Mouse (Mus musculus) liver, postnatal 0 days (tissue): ENCODE results near the gene Rsph1. TPM values are rescaled to one million over a fixed set of nuclear protein-coding genes. Genes with fewer than 3 reads are reported as not detected.

Source experiments
- ATAC-seq: fragments of 200-750 bp; cut with Nextera tagmentation; 2 replicates; pipeline ENCODE4 v1.8.0; 2017; ENCODE audit warnings: mild to moderate bottlenecking, moderate library complexity
- DNase-seq: peaks from one replicate; pipeline ENCODE4 v3.0.0-alpha.2; 2016
- H3K27ac ChIP-seq: fragments of 300-500 bp; sonication (generic); 2 replicates; pipeline ENCODE4 v1.5.1; 2014; ENCODE audit warnings: antibody characterized with exemption, moderate library complexity, mild to moderate bottlenecking, low read depth
- H3K27me3 ChIP-seq: fragments of 300-500 bp; sonication (generic); 2 replicates; pipeline ENCODE4 v1.6.1; 2014; ENCODE audit warnings: low read length, control low read depth, mixed read lengths; ENCODE audit not compliant: insufficient read depth
- H3K36me3 ChIP-seq: fragments of 300-500 bp; sonication (generic); replicated peaks from 2 replicates; pipeline ENCODE4 v1.6.1; 2014; ENCODE audit warnings: mild to moderate bottlenecking, control low read depth, low read length, moderate library complexity, mixed read lengths; ENCODE audit not compliant: insufficient read depth
- H3K4me1 ChIP-seq: fragments of 300-500 bp; sonication (generic); 2 replicates; pipeline ENCODE4 v1.6.1; 2014; ENCODE audit warnings: antibody characterized with exemption, mild to moderate bottlenecking, control low read depth; ENCODE audit not compliant: insufficient read depth
- H3K4me2 ChIP-seq: fragments of 300-500 bp; sonication (generic); 2 replicates; pipeline ENCODE4 v1.6.1; 2014; ENCODE audit warnings: low read depth, mild to moderate bottlenecking, low read length, moderate library complexity, mixed read lengths
- H3K4me3 ChIP-seq: fragments of 300-500 bp; sonication (generic); 2 replicates; pipeline ENCODE4 v1.5.1; 2014; ENCODE audit warnings: low read depth, low read length
- H3K9ac ChIP-seq: fragments of 300-500 bp; sonication (generic); replicated peaks from 2 replicates; pipeline ENCODE4 v1.6.1; 2014; ENCODE audit warnings: mild to moderate bottlenecking, moderate library complexity
- H3K9me3 ChIP-seq: fragments of 300-500 bp; sonication (generic); 2 replicates; pipeline ENCODE4 v1.6.1; 2016; ENCODE audit warnings: mild to moderate bottlenecking, control low read depth, low read length, mixed read lengths
- CTCF ChIP-seq: sonication (generic); IDR thresholded peaks from 2 replicates; pipeline ENCODE4 v1.5.1; 2016; ENCODE audit warnings: antibody characterized with exemption, low read depth
- EP300 ChIP-seq: IDR thresholded peaks from 2 replicates; pipeline ENCODE4 v1.6.1; 2016; ENCODE audit warnings: antibody characterized with exemption, low read depth, mild to moderate bottlenecking
- WGBS: fragments of 180-500 bp; shearing (Covaris S2); extraction: QIAGEN DNeasy Blood & Tissue Kit; methylation state at CpG from one replicate; pipeline ENCODE4 v1.1.7; 2014; ENCODE audit not compliant: insufficient replicate concordance; 5-methylcytosine and 5-hydroxymethylcytosine counted together
- polyA plus RNA-seq: library from polyadenylated mRNA; unstranded; fragments of >200 nt; fragmentation: Nextera tagmentation; extraction: Ambion mirVana; gene quantifications from 2 replicates; pipeline ENCODE4 v1.2.1, GENCODE M21; 2015

Gene Rsph1
- polyA plus RNA-seq, 1 experiment from 2014 or later = 0.90 TPM

DNA sequence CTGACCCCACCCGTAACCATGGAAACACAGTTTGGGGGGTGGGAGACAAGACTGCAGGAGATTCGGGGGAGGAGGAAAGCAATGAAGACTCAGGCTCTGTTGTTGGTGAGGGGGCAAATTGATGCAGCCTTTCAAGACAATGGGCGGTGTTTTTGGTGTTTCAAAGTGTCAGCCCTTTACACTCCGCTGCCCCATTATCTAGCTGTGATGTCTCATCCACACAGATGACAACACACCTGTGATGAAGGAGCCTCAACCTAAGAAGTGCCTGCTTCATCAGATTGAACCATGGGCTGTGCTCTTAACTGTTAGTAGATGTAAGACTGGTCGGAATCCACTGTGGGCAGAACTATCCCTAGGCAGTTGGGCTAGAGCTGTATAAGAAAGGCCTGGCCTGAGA lies 13.4 kb downstream of the Rsph1 start:
- no peaks in the 10 kb centered on the region for H3K36me3 ChIP-seq
- DNase-seq (no peak), ATAC-seq (no peak)
- H3K4me3 ChIP-seq = no peak overlapping the region
- no peaks in the 10 kb centered on the region for H3K27me3 ChIP-seq
- no peak overlapping the region for H3K9ac ChIP-seq
- no peak overlapping the region for H3K4me2 ChIP-seq
- 79% methylated on average over 5 of the region's 5 CpGs for WGBS
- H3K27ac ChIP-seq = no peak overlapping the region
- H3K4me1 ChIP-seq = peaks cover 20% of the 10 kb centered on the region
- no peaks in the 10 kb centered on the region for H3K9me3 ChIP-seq
- no peak for TF ChIP-seq CTCF
- no peak for TF ChIP-seq EP300

DNA sequence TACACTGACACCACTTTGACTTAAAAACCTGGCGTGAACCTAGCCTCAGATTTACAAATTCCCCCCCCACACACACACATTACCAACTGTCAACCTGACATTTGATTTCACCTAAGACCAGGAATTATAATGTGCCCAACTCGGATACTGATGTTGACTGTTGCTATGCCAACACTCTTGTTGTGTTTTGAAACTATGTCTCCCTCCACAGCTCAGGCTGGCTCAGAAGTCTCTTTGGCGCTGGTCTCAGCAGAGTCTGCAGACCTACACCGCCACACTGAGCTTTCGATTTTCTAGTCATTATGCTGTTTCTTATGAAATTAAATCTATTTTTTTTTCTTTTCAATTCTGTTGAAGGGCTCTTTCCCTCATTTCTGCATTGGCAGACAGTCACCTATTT lies 14.5 kb downstream of the Rsph1 start:
- no peaks in the 10 kb centered on the region for H3K9me3 ChIP-seq
- 60% methylated on average over 5 of the region's 5 CpGs for WGBS
- no peak for ATAC-seq
- no peaks in the 10 kb centered on the region for H3K36me3 ChIP-seq
- no peak for DNase-seq
- no peaks in the 10 kb centered on the region for H3K27me3 ChIP-seq
- H3K4me3 ChIP-seq = no peak overlapping the region
- TF ChIP-seq EP300 (no peak), CTCF (no peak)
- H3K9ac ChIP-seq = no peak overlapping the region
- H3K4me2 ChIP-seq = no peak overlapping the region
- H3K4me1 ChIP-seq = peaks cover 20% of the 10 kb centered on the region
- H3K27ac ChIP-seq = no peak overlapping the region

DNA sequence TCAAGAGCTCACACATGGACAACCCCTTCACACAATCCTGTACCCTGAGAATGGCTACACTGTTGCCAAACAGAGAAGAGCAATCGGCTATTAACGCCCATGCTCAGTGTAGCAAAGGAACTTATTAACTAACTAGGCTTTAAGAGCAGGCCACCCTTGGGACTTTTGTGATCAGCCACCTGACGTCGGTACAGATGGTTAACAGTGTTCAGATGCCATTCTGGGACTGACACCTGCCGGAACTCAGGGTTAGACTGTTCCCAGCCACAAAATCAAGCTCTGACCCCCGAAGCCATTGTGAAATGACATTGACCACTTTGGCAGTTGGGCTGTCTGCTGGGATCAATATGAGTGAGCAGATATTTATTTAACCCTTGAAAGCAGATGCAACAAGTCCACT lies 15.8 kb downstream of the Rsph1 start:
- Histone ChIP-seq H3K27me3 (no peaks in the 10 kb centered on the region), H3K27ac (peak overlapping the region; percentile 60), H3K4me2 (no peak overlapping the region), H3K9me3 (no peaks in the 10 kb centered on the region), H3K9ac (no peak overlapping the region), H3K4me3 (no peak overlapping the region), H3K36me3 (no peaks in the 10 kb centered on the region), H3K4me1 (peaks cover 17% of the 10 kb centered on the region)
- DNase-seq (peak; percentile 60), ATAC-seq (peak; percentile 87)
- 49% methylated on average over 6 of the region's 6 CpGs for WGBS
- TF ChIP-seq EP300 = peak; percentile 46; the same call in 1 of the 2 replicates
- no peak for TF ChIP-seq CTCF

DNA sequence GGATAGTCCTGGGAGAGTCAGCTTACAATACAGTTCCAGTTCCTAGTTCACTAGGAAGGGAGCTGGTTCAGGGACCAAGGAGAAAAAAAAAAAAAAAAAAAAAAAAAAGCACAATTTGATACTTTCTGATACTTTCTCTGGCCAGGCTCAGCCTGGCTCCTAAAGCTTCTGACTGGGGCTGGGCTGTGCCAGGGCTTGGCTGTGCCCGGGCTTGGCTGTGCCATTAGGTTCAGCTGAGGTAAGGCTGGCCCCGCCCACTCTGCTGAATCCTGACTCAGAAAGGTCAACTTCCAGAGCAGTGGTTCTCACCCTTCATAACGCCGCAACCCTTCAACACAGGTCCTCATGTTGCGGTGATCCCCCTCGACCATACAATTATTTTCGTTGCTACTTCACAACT lies 16.8 kb downstream of the Rsph1 start:
- Histone ChIP-seq H3K9me3 (no peaks in the 10 kb centered on the region), H3K36me3 (no peaks in the 10 kb centered on the region), H3K27ac (no peak overlapping the region), H3K4me3 (no peak overlapping the region), H3K9ac (no peak overlapping the region), H3K4me1 (peaks cover 11% of the 10 kb centered on the region; the same call in 1 of the 2 replicates), H3K4me2 (no peak overlapping the region), H3K27me3 (no peaks in the 10 kb centered on the region)
- WGBS = 69% methylated on average over 7 of the region's 7 CpGs
- no peak for ATAC-seq
- no peak for TF ChIP-seq CTCF
- no peak for TF ChIP-seq EP300
- peak; percentile 43 for DNase-seq

DNA sequence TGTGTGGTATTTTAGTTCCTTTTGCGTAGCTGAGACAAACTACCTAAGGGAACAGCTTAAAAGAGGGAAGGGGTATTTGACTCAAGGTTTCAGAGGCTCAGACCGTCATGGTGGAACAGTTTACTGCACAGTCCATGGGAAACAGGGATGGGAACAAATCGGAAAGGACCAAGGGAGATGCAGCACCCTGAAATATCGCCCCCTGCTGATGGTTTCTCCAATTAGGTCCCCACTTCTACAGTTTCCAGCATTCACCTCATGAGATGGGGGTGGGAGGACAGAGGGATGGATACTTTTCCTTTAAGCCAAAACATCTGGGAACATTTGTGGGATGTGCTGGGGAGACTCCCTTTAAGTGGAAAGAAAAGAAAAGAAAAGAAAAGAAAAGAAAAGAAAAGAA lies 17.4 kb downstream of the Rsph1 start:
- no peak for DNase-seq

DNA sequence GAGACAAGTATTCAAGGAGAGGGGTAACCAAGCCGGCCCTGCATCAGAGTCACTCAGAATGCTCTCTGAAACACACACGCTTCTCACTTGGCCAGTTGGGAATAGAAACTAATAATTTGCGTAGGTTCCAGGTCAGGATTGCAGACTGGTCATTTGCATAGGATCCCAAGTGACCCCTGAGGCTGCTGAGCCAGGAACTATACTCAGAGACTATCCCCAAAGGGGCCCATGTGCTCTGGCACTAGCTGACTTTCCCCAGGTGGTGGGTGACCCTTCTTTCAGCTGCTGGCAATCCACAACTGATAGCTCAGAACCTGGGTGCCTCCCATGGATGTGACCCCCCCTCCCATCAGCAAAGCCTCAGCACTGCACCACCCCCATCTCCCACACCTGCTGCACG lies 18.0 kb downstream of the Rsph1 start:
- ATAC-seq (no peak), DNase-seq (peak; percentile 36)
- no peaks in the 10 kb centered on the region for H3K36me3 ChIP-seq
- no peak overlapping the region for H3K27ac ChIP-seq
- WGBS = 68% methylated on average over 4 of the region's 4 CpGs
- H3K27me3 ChIP-seq = no peaks in the 10 kb centered on the region
- peaks cover 11% of the 10 kb centered on the region; the same call in 1 of the 2 replicates for H3K4me1 ChIP-seq
- H3K4me2 ChIP-seq = no peak overlapping the region
- no peak overlapping the region for H3K9ac ChIP-seq
- H3K4me3 ChIP-seq = no peak overlapping the region
- TF ChIP-seq EP300 (no peak), CTCF (no peak)
- H3K9me3 ChIP-seq = no peaks in the 10 kb centered on the region

More for the DNA sequence above, 17.4 kb downstream of the Rsph1 start:
- WGBS = 60% methylated on average over 4 of the region's 4 CpGs
- H3K4me1 ChIP-seq = peaks cover 11% of the 10 kb centered on the region; the same call in 1 of the 2 replicates
- no peaks in the 10 kb centered on the region for H3K27me3 ChIP-seq
- H3K4me2 ChIP-seq = no peak overlapping the region
- no peaks in the 10 kb centered on the region for H3K9me3 ChIP-seq
- no peaks in the 10 kb centered on the region for H3K36me3 ChIP-seq
- TF ChIP-seq CTCF (peak; percentile 48), EP300 (no peak)
- no peak overlapping the region for H3K4me3 ChIP-seq
- H3K27ac ChIP-seq = no peak overlapping the region
- no peak for ATAC-seq
- no peak overlapping the region for H3K9ac ChIP-seq

DNA sequence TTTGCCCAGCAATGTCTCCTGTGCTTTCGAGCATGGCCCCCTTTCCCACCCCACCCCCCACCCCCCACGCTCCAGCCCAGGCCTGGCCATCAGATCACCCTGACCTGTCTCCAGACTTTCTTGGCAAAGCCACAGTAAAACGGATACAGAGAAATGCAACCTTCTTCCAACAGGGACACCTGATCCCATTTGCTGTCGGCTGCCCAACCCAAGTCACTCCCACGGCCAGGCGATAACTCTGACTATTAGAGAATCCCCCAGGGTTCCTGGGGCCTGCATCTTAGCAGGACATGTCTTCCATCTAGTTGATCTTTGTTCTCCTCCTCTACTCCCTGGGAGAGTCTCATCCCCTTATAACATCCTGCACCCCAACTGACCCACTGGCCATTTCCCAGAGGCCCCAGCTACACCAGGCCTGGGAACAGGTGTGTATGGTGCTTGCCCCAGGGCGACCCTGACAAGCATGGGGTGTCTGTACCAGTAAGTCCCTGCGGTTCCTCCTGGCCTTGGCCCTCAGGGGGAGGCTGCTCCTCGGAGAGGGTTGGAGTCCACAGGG lies 18.8 kb downstream of the Rsph1 start:
- H3K4me2 ChIP-seq = no peak overlapping the region
- H3K9me3 ChIP-seq = no peaks in the 10 kb centered on the region
- no peak for ATAC-seq
- no peak for DNase-seq
- no peaks in the 10 kb centered on the region for H3K36me3 ChIP-seq
- WGBS = 85% methylated on average over 9 of the region's 9 CpGs
- no peak for TF ChIP-seq EP300
- no peak for TF ChIP-seq CTCF
- H3K9ac ChIP-seq = no peak overlapping the region
- H3K27me3 ChIP-seq = peaks cover 3% of the 10 kb centered on the region; the same call in 1 of the 2 replicates
- H3K4me3 ChIP-seq = no peak overlapping the region
- no peak overlapping the region for H3K27ac ChIP-seq
- peaks cover 11% of the 10 kb centered on the region; the same call in 1 of the 2 replicates for H3K4me1 ChIP-seq
